Mouse (Mus musculus) heart, embryonic 14.5 days (tissue): ENCODE measurements around the gene Slc25a43. TPM values are rescaled to one million over a fixed set of nuclear protein-coding genes. Genes with fewer than 3 reads are reported as not detected.
A peak's percentile ranks its signal among the peaks of the same experiment; 100 is the strongest.

Experiments used
- ATAC-seq: fragments of 200-750 bp; cut with Nextera tagmentation; 2 replicates; pipeline ENCODE4 v1.8.0; 2017; ENCODE audit warnings: low read depth, moderate TSS enrichment; ENCODE audit not compliant: insufficient number of reproducible peaks, insufficient read depth, low FRiP score
- H3K27ac ChIP-seq, 2 experiments: fragments of 200-500 bp in 1 of 2; fragments of 300-500 bp in 1 of 2; sonication (generic) in 1 of 2; replicated peaks in 1 of 2; 2 replicates each; pipeline ENCODE4 v1.5.1; 2012 to 2014; ENCODE audit warnings: low read depth in 2 of 2, low read length in 2 of 2, control low read depth in 1 of 2, mild to moderate bottlenecking in 1 of 2, mixed read lengths in 1 of 2; ENCODE audit not compliant: control insufficient read depth in 1 of 2, insufficient read depth in 1 of 2
- H3K27me3 ChIP-seq: fragments of 300-500 bp; sonication (generic); 2 replicates; pipeline ENCODE4 v1.6.1; 2014; ENCODE audit warnings: mild to moderate bottlenecking, low read length, control low read depth; ENCODE audit not compliant: control insufficient read depth, insufficient read depth
- H3K36me3 ChIP-seq: fragments of 300-500 bp; sonication (generic); 2 replicates; pipeline ENCODE4 v1.6.1; 2014; ENCODE audit warnings: mild to moderate bottlenecking, control low read depth, low read length, mixed read lengths; ENCODE audit not compliant: control insufficient read depth, insufficient read depth
- H3K4me1 ChIP-seq, 2 experiments: fragments of 200-500 bp in 1 of 2; fragments of 300-500 bp in 1 of 2; sonication (generic) in 1 of 2; 2 replicates each; pipeline ENCODE4 v1.6.1; 2012 to 2014; ENCODE audit warnings: low read length in 2 of 2, control low read depth in 1 of 2, mixed read lengths in 1 of 2; ENCODE audit not compliant: control insufficient read depth in 2 of 2, insufficient read depth in 2 of 2
- H3K4me2 ChIP-seq: fragments of 300-500 bp; sonication (generic); 2 replicates; pipeline ENCODE4 v1.6.1; 2014; ENCODE audit warnings: mild to moderate bottlenecking, low read length
- H3K4me3 ChIP-seq, 2 experiments: fragments of 200-500 bp in 1 of 2; fragments of 300-500 bp in 1 of 2; sonication (generic) in 1 of 2; 2 replicates each; pipeline ENCODE4 v1.5.1; 2012 to 2014; ENCODE audit warnings: low read length in 2 of 2, mild to moderate bottlenecking in 2 of 2, control low read depth in 1 of 2, low read depth in 1 of 2, moderate library complexity in 1 of 2; ENCODE audit not compliant: control insufficient read depth in 1 of 2, insufficient read depth in 1 of 2
- H3K9ac ChIP-seq: fragments of 300-500 bp; sonication (generic); 2 replicates; pipeline ENCODE4 v1.6.1; 2014; ENCODE audit warnings: mild to moderate bottlenecking, low read length
- H3K9me3 ChIP-seq: fragments of 300-500 bp; sonication (generic); 2 replicates; pipeline ENCODE4 v1.6.1; 2016; ENCODE audit warnings: low read length, control low read depth; ENCODE audit not compliant: control insufficient read depth
- WGBS: fragments of 180-500 bp; shearing (Covaris S2); extraction: QIAGEN DNeasy Blood & Tissue Kit; methylation state at CpG from one replicate; pipeline ENCODE4 v1.1.7; 2014; 5-methylcytosine and 5-hydroxymethylcytosine counted together
- polyA plus RNA-seq: library from polyadenylated mRNA; unstranded; fragments of >200 nt; fragmentation: Nextera tagmentation; extraction: Ambion mirVana; gene quantifications from 2 replicates; pipeline ENCODE4 v1.2.1, GENCODE M21; 2014

Slc25a43 gene
- polyA plus RNA-seq, 1 experiment from 2014 or later = 3.8 TPM

- H3K9me3 ChIP-seq = no peaks in the 10 kb centered on the region
- 72% methylated on average over 5 of the region's 5 CpGs for WGBS
- H3K9ac ChIP-seq = no peak overlapping the region
- no peaks in the 10 kb centered on the region for H3K36me3 ChIP-seq
- peaks cover 0 to 2% of the 10 kb centered on the region in 2 experiments; a peak in 1 of 4 replicates for H3K4me1 ChIP-seq
- no peak overlapping the region for H3K4me2 ChIP-seq
- no peaks in the 10 kb centered on the region for H3K27me3 ChIP-seq
- no peak overlapping the region for H3K27ac ChIP-seq
- ATAC-seq = no peak
- no peak overlapping the region for H3K4me3 ChIP-seq
Measured at GRCm38 (mm10) chrX:36804196-36804595, 60.7 kb downstream of the Slc25a43 start.

GRCm38 (mm10) chrX:36805466-36806235 lies 62.2 kb downstream of the Slc25a43 start:
- H3K4me1 ChIP-seq = peaks cover 0 to 2% of the 10 kb centered on the region in 2 experiments; a peak in 1 of 4 replicates
- WGBS = 61% methylated on average over 5 of the region's 5 CpGs
- no peak overlapping the region for H3K9ac ChIP-seq
- no peak overlapping the region for H3K27ac ChIP-seq
- no peak for ATAC-seq
- H3K36me3 ChIP-seq = no peaks in the 10 kb centered on the region
- H3K4me2 ChIP-seq = no peak overlapping the region
- no peak overlapping the region for H3K4me3 ChIP-seq
- no peaks in the 10 kb centered on the region for H3K9me3 ChIP-seq
- H3K27me3 ChIP-seq = no peaks in the 10 kb centered on the region

- H3K4me1 ChIP-seq = peaks cover 0 to 2% of the 10 kb centered on the region in 2 experiments; a peak in 1 of 4 replicates
- 17% methylated on average over 40 of the region's 45 CpGs for WGBS
- peak overlapping the region; percentile 68 for H3K4me2 ChIP-seq
- H3K9ac ChIP-seq = peak overlapping the region; percentile 63
- no peaks in the 10 kb centered on the region for H3K27me3 ChIP-seq
- H3K4me3 ChIP-seq = peak overlapping the region; percentile 34 to 44
- H3K27ac ChIP-seq = peak overlapping the region; percentile 79 to 83
- H3K9me3 ChIP-seq = no peaks in the 10 kb centered on the region
- no peaks in the 10 kb centered on the region for H3K36me3 ChIP-seq
- peak; percentile 82 for ATAC-seq
Measured at GRCm38 (mm10) chrX:36807360-36808317, 64.2 kb downstream of the Slc25a43 start.

- H3K4me2 ChIP-seq = peak overlapping the region; percentile 68
- H3K9me3 ChIP-seq = no peaks in the 10 kb centered on the region
- no peaks in the 10 kb centered on the region for H3K36me3 ChIP-seq
- peak overlapping the region; percentile 63 for H3K9ac ChIP-seq
- no peaks in the 10 kb centered on the region for H3K27me3 ChIP-seq
- H3K27ac ChIP-seq = peak overlapping the region; percentile 62 to 79; a peak in 3 of 4 replicates
- 47% methylated on average over 6 of the region's 6 CpGs for WGBS
- peaks cover 0 to 2% of the 10 kb centered on the region in 2 experiments; a peak in 1 of 4 replicates for H3K4me1 ChIP-seq
- ATAC-seq = 0 out of 2 replicates have a peak, but pooled peaks have one; percentile 15
- peak overlapping the region; percentile 34 to 44; a peak in 3 of 4 replicates for H3K4me3 ChIP-seq
Measured at GRCm38 (mm10) chrX:36808318-36808683, 64.8 kb downstream of the Slc25a43 start.

GRCm38 (mm10) chrX:36811377-36811776 lies 67.9 kb downstream of the Slc25a43 start:
- Histone ChIP-seq H3K27ac (no peak overlapping the region), H3K36me3 (no peaks in the 10 kb centered on the region), H3K4me2 (no peak overlapping the region), H3K4me3 (no peak overlapping the region), H3K9me3 (no peaks in the 10 kb centered on the region), H3K9ac (no peak overlapping the region), H3K4me1 (peaks cover 0 to 2% of the 10 kb centered on the region in 2 experiments; a peak in 1 of 4 replicates), H3K27me3 (no peaks in the 10 kb centered on the region)
- no peak for ATAC-seq
- 25% methylated on average over 5 of the region's 5 CpGs for WGBS

- no peaks in the 10 kb centered on the region; a peak in 1 of 4 replicates for H3K4me1 ChIP-seq
- H3K4me2 ChIP-seq = no peak overlapping the region
- WGBS = 77% methylated on average over 8 of the region's 8 CpGs
- H3K36me3 ChIP-seq = no peaks in the 10 kb centered on the region
- H3K9me3 ChIP-seq = no peaks in the 10 kb centered on the region
- H3K27me3 ChIP-seq = no peaks in the 10 kb centered on the region
- no peak overlapping the region for H3K4me3 ChIP-seq
- H3K27ac ChIP-seq = no peak overlapping the region
- no peak for ATAC-seq
- no peak overlapping the region for H3K9ac ChIP-seq
Measured at GRCm38 (mm10) chrX:36814161-36814836, 70.8 kb downstream of the Slc25a43 start.

- WGBS = 78% methylated on average over 4 of the region's 4 CpGs
- no peak for ATAC-seq
- H3K27me3 ChIP-seq = no peaks in the 10 kb centered on the region
- H3K4me2 ChIP-seq = no peak overlapping the region
- H3K9ac ChIP-seq = no peak overlapping the region
- no peak overlapping the region for H3K4me3 ChIP-seq
- no peak overlapping the region for H3K27ac ChIP-seq
- no peaks in the 10 kb centered on the region for H3K36me3 ChIP-seq
- H3K9me3 ChIP-seq = no peaks in the 10 kb centered on the region
- H3K4me1 ChIP-seq = no peaks in the 10 kb centered on the region; a peak in 1 of 4 replicates
Measured at GRCm38 (mm10) chrX:36815022-36815421, 71.6 kb downstream of the Slc25a43 start.
